Mouse (Mus musculus) erythroblast, embryonic 14.5 days (primary cell): ENCODE results near the gene Olfr870.

Source experiments
- GATA1 ChIP-seq: IDR thresholded peaks from 2 replicates; pipeline ENCODE4 v1.6.1; 2012; ENCODE audit warnings: low read length, inconsistent platforms, mixed read lengths
- TAL1 ChIP-seq: IDR thresholded peaks from 3 replicates; pipeline ENCODE4 v1.6.1; 2012; ENCODE audit warnings: low read length, inconsistent platforms, mixed read lengths

DNA sequence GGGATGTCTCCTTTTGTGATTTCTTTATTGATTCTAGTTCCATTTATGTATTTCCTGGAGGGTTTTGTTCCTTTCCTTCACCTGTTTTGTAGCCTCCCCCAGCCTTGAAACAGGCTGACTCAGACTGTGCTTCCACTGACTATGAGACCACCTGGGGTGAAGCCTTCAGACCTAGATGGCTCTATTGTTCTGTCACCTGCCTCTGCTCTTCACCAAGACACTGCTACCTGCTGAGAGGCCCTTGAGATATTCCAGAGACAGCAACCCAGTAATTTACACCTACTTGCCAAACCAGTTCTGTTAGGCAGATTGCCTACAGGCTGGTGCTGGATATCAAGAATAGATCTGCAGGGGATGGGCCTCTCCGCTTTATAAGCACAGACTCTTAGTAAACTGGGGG, 28.3 kb upstream of the Olfr870 start:
- no peak for TF ChIP-seq TAL1
- no peak for TF ChIP-seq GATA1
